Mouse (Mus musculus) heart, postnatal 25 days (tissue): ENCODE measurements around the gene Stag3. TPM values are rescaled to one million over a fixed set of nuclear protein-coding genes. Genes with fewer than 3 reads are reported as not detected.

Source experiments
- DNase-seq: peaks from one replicate; pipeline ENCODE4 v3.0.0; 2022; ENCODE audit warnings: low spot score
- intact Hi-C: fragments of 180-260 bp; cut with DNase I; formaldehyde crosslinking; loops from one replicate; pipeline ENCODE4 v1.15.1; 2025
- total RNA-seq, 2 experiments: library from RNA; stranded (reverse); gene quantifications; 2 replicates each; pipeline ENCODE4 v1.2.3; 2021

Stag3 gene
- total RNA-seq: not detected

DNA sequence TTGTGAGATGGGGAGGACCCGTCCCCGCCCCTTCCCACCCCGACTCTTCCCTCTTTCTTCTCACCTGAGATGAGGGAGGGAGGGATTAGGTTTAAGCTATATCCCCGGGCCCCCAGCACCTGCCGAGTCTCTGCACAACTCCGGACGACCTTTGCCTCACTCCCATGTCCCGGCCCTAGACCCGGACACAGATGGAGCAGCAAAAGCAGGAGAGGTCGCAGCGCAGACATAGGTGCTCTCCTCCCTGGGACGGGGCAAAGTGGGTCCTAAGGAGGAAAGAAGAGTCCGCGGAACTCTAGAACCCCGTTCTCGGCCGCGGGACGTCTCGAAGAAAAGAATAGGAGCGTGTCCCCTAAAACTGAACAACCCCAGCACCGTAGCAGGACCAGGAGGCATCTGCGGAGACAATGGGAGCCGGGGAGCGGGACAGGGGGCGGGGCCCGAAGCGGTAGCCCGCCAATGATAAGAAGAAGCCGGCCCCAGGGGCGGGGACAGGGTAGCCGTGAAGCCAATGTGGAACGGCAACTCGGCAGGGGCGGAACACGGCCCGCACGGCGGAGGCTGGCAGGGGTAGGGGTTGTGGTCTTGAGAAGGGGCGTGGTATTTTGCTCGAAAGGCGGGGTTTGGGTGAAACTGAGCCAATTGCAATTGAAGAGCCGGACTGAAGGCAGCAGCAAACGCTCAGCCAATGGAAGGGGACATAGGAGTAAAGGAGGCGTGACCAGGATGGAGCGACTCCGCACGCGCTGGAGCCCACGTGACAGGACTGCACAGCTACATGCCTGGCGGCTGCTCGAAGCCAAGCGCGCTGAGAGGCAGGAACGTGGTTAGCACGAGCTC is at the start of gene Stag3, which contains the start of the genes Gm43720 and Gpc2:
Stag3 (plus strand) TSS at position 656 of the 840 bp plus-strand sequence.
Gm43720 (minus strand) TSS at position 374 of the 840 bp plus-strand sequence.
Gpc2 (minus strand) TSS at position 421 of the 840 bp plus-strand sequence.
- DNase-seq: peak; percentile 74
- intact Hi-C loops: no loop called here

GRCm38 (mm10) chr5:138233778-138234177 is 46.3 kb upstream of the Stag3 start:
- DNase-seq: no peak
- intact Hi-C loops: no loop called here

DNA sequence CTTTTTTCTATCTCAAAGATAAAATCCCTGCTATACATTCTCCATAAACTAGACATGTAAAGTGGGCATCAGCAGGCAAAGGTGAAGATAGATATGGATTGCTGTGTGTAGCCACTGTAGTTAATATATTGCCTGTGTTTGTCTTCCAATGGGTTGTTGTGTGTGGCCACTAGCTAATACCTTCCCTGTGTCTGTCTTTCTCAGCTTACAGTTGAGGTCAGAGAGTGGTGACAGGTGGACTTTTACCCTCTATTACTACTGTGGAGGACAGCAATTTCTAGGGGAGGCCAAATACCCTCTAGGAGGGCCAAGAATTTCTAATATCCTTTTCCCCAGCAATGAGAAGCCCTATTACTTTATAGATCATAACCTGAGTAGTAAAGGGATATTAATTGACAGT is 45.8 kb upstream of the Stag3 start:
- DNase-seq: no peak
- intact Hi-C loops: no loop called here

DNA sequence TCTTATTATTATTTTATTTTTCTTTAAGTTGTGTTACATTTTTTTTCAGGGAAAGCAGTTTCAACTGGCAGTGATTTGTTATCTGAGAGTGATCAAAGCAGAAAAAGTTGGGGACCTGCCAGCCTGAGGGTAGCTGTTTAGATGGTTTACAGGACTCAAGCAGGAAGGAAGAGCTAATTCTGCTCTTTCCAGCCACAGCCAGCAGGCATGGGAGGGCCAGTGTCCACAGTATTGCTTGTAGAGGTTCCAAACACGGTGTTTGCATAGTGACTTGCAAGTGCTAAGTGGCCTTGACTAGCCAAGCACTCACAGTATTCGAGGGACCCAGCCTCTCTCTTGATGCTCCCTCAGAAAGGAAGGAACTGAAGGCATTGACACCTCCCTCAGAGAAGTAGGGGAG is 38.5 kb upstream of the Stag3 start:
- intact Hi-C loops: no loop called here
- no peak for DNase-seq

GRCm38 (mm10) chr5:138251144-138251543 is 28.9 kb upstream of the Stag3 start:
- intact Hi-C loops: no loop called here
- no peak for DNase-seq

- no peak for DNase-seq
- intact Hi-C loops: no loop called here
Measured at GRCm38 (mm10) chr5:138253061-138253460, 27.0 kb upstream of the Stag3 start.

DNA sequence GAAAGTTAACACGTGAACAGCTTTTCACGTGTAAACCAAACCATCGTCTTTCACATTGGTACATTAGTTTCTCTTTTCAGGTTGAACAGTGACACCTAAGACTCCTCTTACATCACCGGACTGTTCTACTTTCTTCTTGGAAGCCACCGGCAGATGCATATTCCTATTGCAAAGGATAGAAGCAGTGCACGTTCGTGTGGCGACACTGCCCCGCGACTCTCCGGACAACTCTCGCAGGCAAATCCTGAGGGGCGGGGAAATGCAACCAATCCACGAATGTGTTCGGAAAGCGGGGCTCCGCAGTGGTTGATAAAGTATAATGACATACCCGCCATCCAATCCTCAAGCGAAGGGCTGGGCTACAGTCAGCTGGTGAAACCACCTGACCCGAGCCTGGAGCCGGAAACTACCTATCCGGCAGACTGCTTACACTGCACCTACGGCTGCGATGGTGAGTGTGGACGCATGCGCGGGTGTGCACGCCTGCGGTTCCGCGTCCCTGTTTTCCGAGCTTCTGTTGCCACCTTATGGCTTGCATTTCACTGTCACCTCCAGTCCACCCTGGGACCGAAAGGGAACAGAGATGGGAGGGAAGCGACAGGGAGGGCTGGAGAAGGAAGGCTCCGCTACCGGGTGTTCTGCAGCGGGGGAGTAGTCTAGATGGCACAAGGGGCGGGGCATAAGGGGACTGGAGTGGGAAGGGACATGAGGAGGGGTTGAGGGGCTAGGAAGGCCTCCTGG is 24.5 kb upstream of the Stag3 start, which contains the start of gene Lamtor4:
Lamtor4 (plus strand) TSS at position 130 of the 741 bp plus-strand sequence.
- DNase-seq: peak; percentile 93
- intact Hi-C loops: loop anchor here (5.0 kb wide), 1 partner anchor 367 kb away; the partner anchor contains the start of gene A430033K04Rik

GRCm38 (mm10) chr5:138256094-138256467 is 24.0 kb upstream of the Stag3 start:
- intact Hi-C loops: loop anchor here (5.0 kb wide), 1 partner anchor 366 kb away; the partner anchor contains the start of gene A430033K04Rik
- DNase-seq: no peak

DNA sequence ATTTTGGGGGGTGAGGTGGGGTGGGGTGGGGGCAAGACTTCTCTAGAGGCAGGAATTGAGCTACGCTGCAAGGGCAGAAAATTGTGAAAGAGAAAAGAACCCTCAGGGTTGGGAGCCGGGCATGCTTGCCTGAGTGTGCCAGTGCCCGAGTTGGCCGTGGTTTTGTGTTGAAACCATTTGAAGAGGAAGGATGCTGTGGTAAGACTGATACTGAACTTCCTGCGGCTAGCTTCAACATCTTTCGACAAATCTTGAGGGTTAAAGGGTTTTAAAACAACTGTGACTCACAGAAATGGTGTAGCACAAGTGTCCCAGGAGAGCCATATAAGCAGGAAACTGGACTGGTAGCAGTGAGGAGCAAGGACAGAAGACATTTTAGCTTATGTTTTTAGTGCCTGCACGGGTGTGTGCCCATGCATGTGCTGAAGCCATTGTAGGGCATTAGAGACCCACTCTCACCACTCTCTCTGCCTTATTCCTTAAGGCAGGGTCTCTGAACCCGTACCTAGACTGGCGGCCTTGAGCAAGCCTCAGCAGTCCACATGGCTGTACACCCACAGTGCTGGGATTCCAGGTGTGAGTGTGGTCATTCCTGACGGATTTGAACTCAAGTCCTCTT is 23.0 kb upstream of the Stag3 start:
- no peak for DNase-seq
- intact Hi-C loops: loop anchor here (5.0 kb wide), 1 partner anchor 365 kb away; the partner anchor contains the start of gene A430033K04Rik

GRCm38 (mm10) chr5:138257585-138257978 is 22.5 kb upstream of the Stag3 start:
- no peak for DNase-seq
- intact Hi-C loops: loop anchor here (5.0 kb wide), 1 partner anchor 365 kb away; the partner anchor contains the start of gene A430033K04Rik

- DNase-seq: no peak
- intact Hi-C loops: loop anchor here (5.0 kb wide), 1 partner anchor 364 kb away; the partner anchor contains the start of gene A430033K04Rik
Measured at GRCm38 (mm10) chr5:138258078-138258477, 22.0 kb upstream of the Stag3 start.

- intact Hi-C loops: loop anchor here (5.0 kb wide), 1 partner anchor 364 kb away; the partner anchor contains the start of gene A430033K04Rik
Measured at GRCm38 (mm10) chr5:138258542-138258941, 21.5 kb upstream of the Stag3 start.

GRCm38 (mm10) chr5:138258993-138259392 is 21.0 kb upstream of the Stag3 start:
- intact Hi-C loops: loop anchor here (5.0 kb wide), 1 partner anchor 363 kb away; the partner anchor contains the start of gene A430033K04Rik
- no peak for DNase-seq

More at GRCm38 (mm10) chr5:138258542-138258941, 21.5 kb upstream of the Stag3 start:
- no peak for DNase-seq

DNA sequence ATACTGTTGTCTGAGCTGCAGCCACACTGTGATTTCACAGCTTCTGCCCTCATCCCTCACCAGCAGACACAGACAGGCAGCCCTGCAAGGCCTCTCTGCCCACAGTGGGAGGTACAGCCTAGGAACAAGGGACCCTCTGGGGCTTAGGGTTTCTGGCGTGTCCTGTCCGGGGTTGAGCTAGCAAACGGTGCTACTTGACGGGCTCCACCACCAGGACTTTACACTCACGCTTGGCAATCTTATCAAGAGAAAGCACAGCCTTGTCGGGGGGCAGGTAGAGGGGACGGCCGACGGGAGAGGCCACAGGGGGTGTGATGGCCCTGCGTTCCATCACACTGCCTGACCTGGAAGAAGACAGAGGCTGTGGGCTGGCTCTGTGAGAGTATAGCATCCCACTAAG is 20.0 kb upstream of the Stag3 start:
- intact Hi-C loops: no loop called here
- DNase-seq: no peak

DNA sequence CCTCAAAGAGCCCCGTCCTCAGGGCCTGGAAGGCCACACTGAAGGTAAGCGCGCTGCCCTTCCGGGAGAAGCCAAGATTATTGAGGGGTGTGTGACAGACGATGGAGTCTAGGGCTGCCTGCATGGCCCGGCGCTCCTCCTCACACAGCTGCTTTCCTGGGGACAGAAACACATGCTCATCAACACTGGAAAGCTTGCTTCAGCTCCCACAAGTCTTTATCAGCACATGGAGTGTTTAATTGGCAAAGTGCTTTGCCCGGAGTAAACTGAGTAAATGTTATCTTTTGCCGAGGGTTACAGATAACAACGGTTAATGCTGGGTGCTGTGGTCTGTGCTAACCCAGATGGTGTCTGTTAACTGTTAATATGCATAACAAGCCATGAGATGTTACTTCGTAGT is 19.2 kb upstream of the Stag3 start:
- no peak for DNase-seq
- intact Hi-C loops: no loop called here

- no peak for DNase-seq
- intact Hi-C loops: no loop called here
Measured at GRCm38 (mm10) chr5:138262001-138262400, 18.0 kb upstream of the Stag3 start.

DNA sequence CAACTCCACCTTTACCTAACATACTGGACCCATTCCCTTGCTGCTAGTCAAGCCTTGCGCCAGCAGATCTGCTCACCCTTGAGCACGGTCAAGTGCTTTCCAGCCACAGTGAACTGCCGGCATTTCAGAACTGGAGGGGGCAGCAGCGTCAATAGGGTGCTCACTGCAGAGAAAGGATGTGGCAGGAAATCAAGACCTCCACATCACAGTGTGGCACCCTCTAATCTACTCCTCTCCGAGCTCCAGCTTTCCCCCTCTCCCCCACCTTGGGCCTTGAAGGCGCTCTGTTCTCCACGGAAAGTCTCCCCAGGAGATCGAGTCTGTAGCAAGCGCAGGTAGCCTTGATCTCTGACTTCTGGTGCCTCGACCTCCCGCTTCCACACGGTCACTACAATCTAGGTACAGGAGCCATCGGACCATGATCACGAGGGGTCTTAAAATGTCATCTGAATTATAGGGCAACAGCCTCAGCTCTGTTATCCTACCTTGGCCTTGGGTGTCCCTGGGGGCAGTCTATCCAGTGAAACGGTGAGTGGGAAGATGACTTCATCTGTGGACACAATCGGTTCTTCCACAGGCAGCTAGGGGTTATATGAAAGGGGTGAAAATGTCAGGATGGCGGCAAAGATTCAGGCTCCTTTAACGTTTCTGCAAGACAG is 17.3 kb upstream of the Stag3 start:
- intact Hi-C loops: no loop called here

GRCm38 (mm10) chr5:138263260-138264206 is 16.5 kb upstream of the Stag3 start, which contains the start of gene BC037034:
Gene BC037034 (minus strand): TSS chr5:138264033.
- peak; percentile 81 for DNase-seq
- intact Hi-C loops: no loop called here

More for the DNA sequence above, 17.3 kb upstream of the Stag3 start:
- no peak for DNase-seq
